Mouse (Mus musculus): ENCODE data around the gene Slc25a48. TPM values are rescaled to one million over a fixed set of nuclear protein-coding genes. Genes with fewer than 3 reads are reported as not detected.

The Slc25a48 gene
- polyA plus RNA-seq, 1 experiment, result not detected

DNA sequence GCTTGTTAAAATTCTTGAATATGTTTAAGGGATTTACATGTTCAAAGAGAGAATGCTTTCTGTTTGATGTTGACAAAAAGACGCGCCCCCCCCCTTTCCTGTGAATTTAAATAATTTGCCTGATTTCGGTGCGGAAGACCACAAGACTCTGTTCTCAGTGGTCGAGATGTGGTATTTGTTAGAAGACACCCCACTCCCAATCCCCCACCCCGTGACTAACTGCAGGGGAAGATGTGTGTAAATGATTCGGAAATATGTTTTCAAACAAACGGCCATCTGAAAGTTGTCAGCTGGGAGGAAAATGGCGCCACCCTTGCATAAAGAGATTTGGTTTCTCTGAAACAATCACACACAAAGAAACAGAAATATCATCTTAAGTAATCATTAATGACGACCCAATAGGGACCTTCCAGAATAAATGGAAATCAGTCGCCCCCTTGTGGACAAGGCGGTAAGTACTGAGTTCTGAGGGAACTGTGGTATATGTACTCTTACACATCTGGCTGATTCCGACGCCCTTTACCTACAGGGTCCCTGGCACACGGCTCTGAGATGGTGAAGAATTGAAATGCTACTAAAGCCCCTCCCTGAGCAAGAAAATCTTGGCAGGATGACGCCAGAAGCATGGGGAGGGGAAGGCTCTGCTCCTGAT is 16.0 kb upstream of the Slc25a48 start:
- Histone ChIP-seq H3K4me3 (ENCODE audit: insufficient read depth, low read length) (no peak overlapping the region), H3K4me1 (ENCODE audit: control insufficient read depth, insufficient read depth, low read length) (no peaks in the 10 kb centered on the region), H3K27ac (ENCODE audit: insufficient read depth, low read length) (no peak overlapping the region)
- TF ChIP-seq POLR2A (IDR thresholded peaks at IDR 0.05; ENCODE audit: low read depth, low read length) (no peak), CTCF (IDR thresholded peaks at IDR 0.05; ENCODE audit: borderline replicate concordance, insufficient read depth, low read length) (no peak)

DNA sequence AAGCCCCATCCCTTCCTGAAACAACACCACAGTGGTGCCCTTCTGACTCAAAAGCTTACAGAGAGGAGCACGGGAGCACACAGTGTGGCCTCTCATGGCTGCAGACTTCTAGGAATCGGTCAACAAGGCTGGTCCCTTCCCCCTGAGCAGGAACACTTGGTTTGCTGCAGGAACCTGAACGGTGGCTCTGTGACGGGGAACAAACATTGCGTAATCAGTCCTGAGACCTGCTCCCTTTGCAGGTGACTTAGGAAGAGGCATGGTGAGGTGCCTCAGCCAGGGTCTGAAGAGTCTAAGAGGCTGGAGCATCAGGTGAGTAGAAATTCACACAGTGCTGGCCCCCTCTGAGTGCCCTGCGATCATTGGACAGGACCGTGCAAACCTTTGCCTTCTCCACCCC is 12.2 kb upstream of the Slc25a48 start:
- Histone ChIP-seq H3K27ac (ENCODE audit: insufficient read depth, low read length) (no peak overlapping the region), H3K4me3 (ENCODE audit: insufficient read depth, low read length) (no peak overlapping the region), H3K4me1 (ENCODE audit: control insufficient read depth, insufficient read depth, low read length) (no peaks in the 10 kb centered on the region)
- TF ChIP-seq CTCF (IDR thresholded peaks at IDR 0.05; ENCODE audit: borderline replicate concordance, insufficient read depth, low read length) (no peak), POLR2A (IDR thresholded peaks at IDR 0.05; ENCODE audit: low read depth, low read length) (no peak)

DNA sequence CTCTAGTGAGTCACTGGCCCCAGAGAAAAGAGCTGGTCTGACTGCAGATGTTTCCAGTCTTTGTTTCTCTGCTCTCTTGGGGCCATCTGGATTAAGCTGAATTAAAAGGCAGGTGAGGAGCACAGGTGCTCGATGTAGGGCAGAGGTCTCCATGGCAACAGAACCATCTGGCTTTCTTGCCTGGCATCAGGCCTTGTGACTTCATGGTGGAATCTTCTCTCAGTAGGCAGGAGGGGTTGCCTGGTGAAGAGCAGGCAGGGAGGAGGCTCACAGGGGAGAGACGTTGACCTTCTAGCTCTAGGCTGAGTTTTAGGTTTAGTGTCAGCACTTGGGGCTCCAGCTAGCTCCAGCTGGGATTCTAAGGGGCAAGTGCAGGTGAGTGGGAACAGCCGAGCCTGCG is 11.8 kb upstream of the Slc25a48 start, which contains the start of gene Gm3045:
Gene Gm3045, plus strand, starts transcription at position 230 of the 400 bp plus-strand sequence.
- no peak within 1 kb of the TSS for H3K4me3 ChIP-seq (ENCODE audit: insufficient read depth, low read length)
- H3K27ac ChIP-seq (ENCODE audit: insufficient read depth, low read length), result no peak within 1 kb of the TSS
- TF ChIP-seq POLR2A (IDR thresholded peaks at IDR 0.05; ENCODE audit: low read depth, low read length) (no peak), CTCF (IDR thresholded peaks at IDR 0.05; ENCODE audit: borderline replicate concordance, insufficient read depth, low read length) (no peak)
- H3K4me1 ChIP-seq (ENCODE audit: control insufficient read depth, insufficient read depth, low read length), result no peaks in the 10 kb centered on the region

DNA sequence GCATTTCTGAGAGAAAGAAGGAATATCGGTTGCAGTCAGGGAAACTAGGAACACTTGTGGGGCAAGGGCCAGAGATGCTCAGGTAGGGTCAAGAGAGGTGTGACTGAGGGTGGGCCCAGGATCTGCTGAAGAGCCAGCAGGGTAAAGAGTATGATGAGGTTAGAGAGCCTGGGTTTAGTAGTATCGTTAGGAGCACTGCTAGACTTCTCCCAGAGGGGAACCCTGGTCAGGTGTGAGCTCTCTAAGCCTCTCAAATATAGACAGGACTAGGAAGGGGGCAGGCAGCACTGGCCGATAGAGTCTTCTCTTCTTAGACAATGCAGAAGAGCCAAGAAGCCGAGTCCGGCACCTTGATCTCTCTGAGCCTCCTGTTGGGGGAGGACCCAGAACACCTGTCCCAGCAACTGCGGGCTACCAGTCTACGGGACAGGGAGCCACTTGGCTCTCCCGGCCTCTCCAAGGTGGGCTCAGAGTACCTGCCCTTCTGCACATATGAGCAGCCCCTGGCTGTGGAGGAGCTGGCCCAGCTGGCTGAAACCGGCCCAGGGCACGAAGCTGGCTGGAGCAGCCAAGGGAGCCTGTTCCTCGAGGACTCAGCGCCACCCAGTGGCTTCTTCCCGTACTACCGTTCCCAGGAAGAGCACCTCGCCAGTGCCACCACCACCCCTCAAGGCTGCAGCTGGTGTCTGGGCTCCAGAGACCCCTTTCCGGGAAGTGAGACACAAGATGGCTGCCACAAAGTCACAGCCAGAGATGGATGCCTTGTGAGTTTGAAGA is 9.2 kb upstream of the Slc25a48 start:
- H3K27ac ChIP-seq (ENCODE audit: insufficient read depth, low read length), result no peak overlapping the region
- no peaks in the 10 kb centered on the region for H3K4me1 ChIP-seq (ENCODE audit: control insufficient read depth, insufficient read depth, low read length)
- peak; percentile 89 for TF ChIP-seq CTCF (IDR thresholded peaks at IDR 0.05; ENCODE audit: borderline replicate concordance, insufficient read depth, low read length)
- no peak for TF ChIP-seq POLR2A (IDR thresholded peaks at IDR 0.05; ENCODE audit: low read depth, low read length)
- H3K4me3 ChIP-seq (ENCODE audit: insufficient read depth, low read length), result no peak overlapping the region

DNA sequence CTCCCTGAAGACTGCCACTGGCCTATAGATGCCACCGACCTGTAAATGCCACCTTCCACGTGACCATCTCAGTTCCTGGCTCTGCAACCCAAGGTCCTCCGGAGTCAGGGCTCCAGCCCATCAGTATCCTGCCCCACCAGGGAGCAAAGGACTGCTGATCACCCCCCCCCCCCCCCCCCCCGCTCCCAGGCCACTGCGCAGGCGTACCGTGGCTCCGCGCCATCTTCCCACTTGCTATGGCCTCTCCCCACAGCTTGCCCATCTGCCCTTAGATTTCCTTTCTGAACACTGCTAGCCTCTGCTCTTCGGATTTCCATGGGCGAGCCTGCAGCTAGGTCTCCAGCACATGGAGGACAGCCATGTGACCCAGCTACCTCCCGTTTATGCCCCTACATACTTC is 5.7 kb upstream of the Slc25a48 start:
- Histone ChIP-seq H3K4me3 (ENCODE audit: insufficient read depth, low read length) (no peak overlapping the region), H3K4me1 (ENCODE audit: control insufficient read depth, insufficient read depth, low read length) (no peaks in the 10 kb centered on the region), H3K27ac (ENCODE audit: insufficient read depth, low read length) (no peak overlapping the region)
- TF ChIP-seq POLR2A (IDR thresholded peaks at IDR 0.05; ENCODE audit: low read depth, low read length) (no peak), CTCF (IDR thresholded peaks at IDR 0.05; ENCODE audit: borderline replicate concordance, insufficient read depth, low read length) (no peak)

DNA sequence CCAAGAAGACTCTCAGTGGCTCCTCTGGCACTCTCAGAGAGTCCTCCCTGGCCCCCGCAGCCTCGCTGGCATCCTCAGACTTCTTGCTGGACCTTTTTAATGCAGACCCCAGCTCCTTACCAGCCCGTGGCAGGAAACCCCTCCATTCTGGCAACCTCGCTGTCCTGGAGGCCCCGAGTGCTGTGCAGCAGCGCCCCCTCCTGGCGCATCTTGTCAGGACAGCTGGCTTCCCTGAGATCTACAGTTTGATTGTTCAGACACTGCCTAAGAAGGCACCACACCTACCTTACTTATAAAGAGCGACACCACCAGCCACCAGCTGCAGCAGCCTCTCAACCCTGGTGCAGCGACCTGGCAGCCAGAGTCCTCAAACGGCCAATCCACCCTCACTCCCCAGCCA is 4.7 kb upstream of the Slc25a48 start:
- Histone ChIP-seq H3K27ac (ENCODE audit: insufficient read depth, low read length) (no peak overlapping the region), H3K4me1 (ENCODE audit: control insufficient read depth, insufficient read depth, low read length) (peaks cover 2% of the 10 kb centered on the region; the same call in 1 of the 2 replicates), H3K4me3 (ENCODE audit: insufficient read depth, low read length) (no peak overlapping the region)
- TF ChIP-seq POLR2A (IDR thresholded peaks at IDR 0.05; ENCODE audit: low read depth, low read length), result no peak
- TF ChIP-seq CTCF (IDR thresholded peaks at IDR 0.05; ENCODE audit: borderline replicate concordance, insufficient read depth, low read length), result peak; percentile 67

DNA sequence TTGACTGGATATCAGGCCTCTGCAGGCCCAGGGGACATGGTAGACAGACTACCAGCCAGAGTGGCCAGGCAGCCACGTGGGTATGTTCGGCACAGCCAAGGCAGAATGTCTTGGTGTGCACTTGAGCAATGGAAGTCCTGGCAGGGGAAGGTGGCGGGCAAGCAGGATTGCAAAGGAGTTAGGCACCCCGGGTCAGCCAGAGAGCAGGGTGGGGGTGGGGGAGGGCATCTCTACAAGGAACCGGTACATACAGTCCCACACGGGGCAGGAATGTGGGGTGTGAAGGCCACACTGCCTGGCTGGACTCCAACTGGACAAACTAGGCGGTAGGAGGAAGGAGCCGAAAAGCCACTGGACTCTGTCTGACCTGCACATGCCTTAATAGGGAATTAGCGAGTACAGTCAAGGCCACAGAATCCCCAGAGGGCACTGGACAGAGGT is 3.8 kb upstream of the Slc25a48 start:
- no peak for TF ChIP-seq POLR2A (IDR thresholded peaks at IDR 0.05; ENCODE audit: low read depth, low read length)
- no peak for TF ChIP-seq CTCF (IDR thresholded peaks at IDR 0.05; ENCODE audit: borderline replicate concordance, insufficient read depth, low read length)
- H3K4me1 ChIP-seq (ENCODE audit: control insufficient read depth, insufficient read depth, low read length), result peaks cover 2% of the 10 kb centered on the region; the same call in 1 of the 2 replicates
- H3K27ac ChIP-seq (ENCODE audit: insufficient read depth, low read length), result no peak overlapping the region
- no peak overlapping the region for H3K4me3 ChIP-seq (ENCODE audit: insufficient read depth, low read length)

DNA sequence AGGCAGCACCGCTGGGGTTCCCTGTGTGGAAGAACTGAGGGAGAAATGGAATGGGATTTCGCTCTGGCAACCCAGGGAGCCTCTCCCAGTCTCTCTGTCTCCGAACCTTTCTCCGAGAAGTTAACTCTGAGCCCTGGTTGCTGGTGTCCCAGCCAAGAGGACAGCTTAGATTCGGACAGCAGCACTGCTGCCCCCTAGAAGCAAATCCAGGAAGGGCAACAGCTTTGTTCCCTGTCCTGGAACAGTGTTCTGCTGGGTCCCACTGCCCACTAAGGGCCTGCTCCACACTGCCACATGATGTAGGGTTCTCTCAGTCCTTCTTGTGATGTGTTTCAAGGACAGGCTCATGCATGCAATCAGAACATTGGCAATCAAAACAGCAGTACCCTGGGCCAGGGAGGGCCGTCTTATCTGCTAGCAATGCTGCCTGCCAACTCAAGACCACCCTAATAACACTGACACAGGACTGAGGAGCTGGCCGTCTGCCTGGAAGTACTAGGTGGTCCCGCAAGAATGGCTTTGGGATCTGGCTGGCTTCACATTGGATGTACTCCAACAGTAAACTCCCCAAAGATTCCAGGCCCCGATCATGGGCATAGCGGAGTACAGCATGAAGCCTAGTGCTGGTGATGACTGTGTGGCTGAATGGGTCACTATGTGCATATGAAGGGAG is 2.4 kb upstream of the Slc25a48 start:
- no peak for TF ChIP-seq CTCF (IDR thresholded peaks at IDR 0.05; ENCODE audit: borderline replicate concordance, insufficient read depth, low read length)
- TF ChIP-seq POLR2A (IDR thresholded peaks at IDR 0.05; ENCODE audit: low read depth, low read length), result no peak
- Histone ChIP-seq H3K4me3 (ENCODE audit: insufficient read depth, low read length) (no peak overlapping the region), H3K27ac (ENCODE audit: insufficient read depth, low read length) (no peak overlapping the region), H3K4me1 (ENCODE audit: control insufficient read depth, insufficient read depth, low read length) (peaks cover 2% of the 10 kb centered on the region; the same call in 1 of the 2 replicates)

DNA sequence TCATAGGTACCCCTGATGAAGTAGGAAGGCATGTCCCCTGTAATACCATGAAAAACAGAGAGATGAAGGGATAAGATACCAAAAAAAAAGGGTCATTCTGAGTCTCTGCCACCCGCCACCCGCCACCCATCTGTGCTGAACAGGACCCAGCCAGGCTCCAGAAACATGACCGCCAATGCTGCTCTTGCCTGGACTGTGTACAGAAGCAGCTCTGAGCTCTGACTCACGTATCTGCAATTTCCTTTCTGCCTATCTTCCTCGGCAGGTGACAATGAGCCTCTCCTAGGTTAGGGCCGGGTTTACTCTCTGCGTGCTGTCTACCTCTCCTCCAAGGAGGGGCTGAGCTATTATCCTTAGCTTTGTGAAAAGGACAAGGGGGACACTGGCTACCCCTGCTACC is 5.3 kb downstream of the Slc25a48 start:
- H3K4me3 ChIP-seq (ENCODE audit: insufficient read depth, low read length), result no peak overlapping the region
- no peak overlapping the region for H3K27ac ChIP-seq (ENCODE audit: insufficient read depth, low read length)
- TF ChIP-seq CTCF (IDR thresholded peaks at IDR 0.05; ENCODE audit: borderline replicate concordance, insufficient read depth, low read length) (no peak), POLR2A (IDR thresholded peaks at IDR 0.05; ENCODE audit: low read depth, low read length) (no peak)
- H3K4me1 ChIP-seq (ENCODE audit: control insufficient read depth, insufficient read depth, low read length), result 0 out of 2 replicates have a peak, but pooled peaks cover 2% of the 10 kb centered on the region

Data from embryonic fibroblast, embryonic 13.5 days (primary cell).